Mouse (Mus musculus) liver, adult 2 months (tissue): ENCODE data around the gene Btg2.

ENCODE experiments used
- CTCF ChIP-seq: fragments of 200-500 bp; IDR thresholded peaks from 2 replicates; pipeline ENCODE4 v1.5.1; 2011; ENCODE audit warnings: low read depth, low read length, control low read depth
- POLR2A ChIP-seq: fragments of 200-500 bp; IDR thresholded peaks from 2 replicates; pipeline ENCODE4 v1.6.1; 2011; ENCODE audit warnings: low read length, control low read depth; ENCODE audit not compliant: insufficient read depth; ENCODE audit errors: extremely low read depth

DNA sequence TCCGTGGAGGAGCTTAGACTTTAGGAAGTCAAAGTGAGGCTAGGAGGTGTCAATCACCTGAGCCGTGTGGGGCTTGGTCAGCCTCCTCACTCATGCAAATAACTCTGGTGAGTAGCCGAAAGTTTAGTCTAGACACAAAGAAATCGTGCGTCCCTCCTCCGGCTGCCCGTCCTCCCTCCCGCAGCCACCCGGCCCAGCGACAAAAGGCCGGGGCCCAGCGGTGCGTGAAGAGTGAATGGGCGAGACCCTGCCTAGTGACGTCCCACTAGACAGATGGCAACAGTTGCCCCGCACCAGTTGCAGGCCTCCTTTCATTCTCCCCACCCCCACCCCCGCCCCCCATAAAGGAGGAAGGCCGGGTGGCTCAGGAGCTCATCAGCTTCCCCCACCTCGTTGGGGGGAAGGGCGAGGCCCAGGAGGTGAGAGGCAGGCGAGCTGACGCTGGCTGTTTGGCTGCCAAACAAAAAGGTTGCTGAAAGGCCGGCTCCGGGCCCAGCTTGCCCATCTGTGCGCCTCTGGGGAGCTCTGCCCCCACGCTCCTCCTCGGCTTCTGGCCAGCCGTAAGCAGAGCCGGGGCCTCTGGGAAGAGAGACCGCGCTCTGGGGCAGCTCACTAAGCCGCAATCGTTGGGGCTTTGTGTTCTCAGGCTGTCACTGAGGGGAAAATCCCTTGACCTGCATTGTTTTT is 15.7 kb downstream of the Btg2 start:
- TF ChIP-seq CTCF (no peak), POLR2A (no peak)
